Mouse (Mus musculus) regulatory T cell (primary cell): ENCODE results near the gene Nkap.
"Not testable (repeated sequence)": the region's sequence is repeated elsewhere in the genome, so short reads cannot be mapped to it uniquely, and the experiment has no call there.

Experiments used
- in situ Hi-C: fragments of 300-600 bp; cut with MboI, MseI; formaldehyde crosslinking; loops from one replicate; pipeline ENCODE4 v1.15.1; 2025; ENCODE audit warnings: high pct_unique_total_duplicates

Nkap gene

GRCm38 (mm10) chrX:37126671-37127358, at the start of gene Nkap:
Gene Nkap, plus strand, starts transcription at chrX:37126795.
- in situ Hi-C loops, result no loop called here

- in situ Hi-C loops, result not testable (repeated sequence)
These were observed 46.2 kb upstream of the Nkap start for GRCm38 (mm10) chrX:37080345-37080744.

- in situ Hi-C loops, result no loop called here
These were observed 45.4 kb upstream of the Nkap start for GRCm38 (mm10) chrX:37081194-37081593.

GRCm38 (mm10) chrX:37084318-37084926, 42.2 kb upstream of the Nkap start:
- in situ Hi-C loops, result no loop called here

- in situ Hi-C loops, result no loop called here
These were observed 41.5 kb upstream of the Nkap start, which contains the start of gene Rpl39 for GRCm38 (mm10) chrX:37084927-37085660. Gene Rpl39, minus strand, starts transcription at chrX:37085402.

- in situ Hi-C loops, result no loop called here
These were observed 40.9 kb upstream of the Nkap start for GRCm38 (mm10) chrX:37085665-37086064.

GRCm38 (mm10) chrX:37088778-37089177, 37.8 kb upstream of the Nkap start:
- in situ Hi-C loops, result no loop called here

- in situ Hi-C loops, result loop anchor here (10.0 kb wide), 1 partner anchor 563 kb away; the partner anchor contains the start of gene Rhox4g
These were observed 35.1 kb upstream of the Nkap start for GRCm38 (mm10) chrX:37091457-37091856.

- in situ Hi-C loops, result loop anchor here (10.0 kb wide), 1 partner anchor 560 kb away; the partner anchor contains the start of gene Rhox4g
These were observed 31.4 kb upstream of the Nkap start for GRCm38 (mm10) chrX:37095106-37095768.

- in situ Hi-C loops, result loop anchor here (10.0 kb wide), 1 partner anchor 556 kb away; the partner anchor contains the start of gene Rhox4g
These were observed 27.9 kb upstream of the Nkap start for GRCm38 (mm10) chrX:37098681-37099080.

- in situ Hi-C loops, result no loop called here
These were observed 22.8 kb upstream of the Nkap start for GRCm38 (mm10) chrX:37103826-37104225.

- in situ Hi-C loops, result no loop called here
These were observed 16.9 kb upstream of the Nkap start for GRCm38 (mm10) chrX:37109526-37110192.

- in situ Hi-C loops, result no loop called here
These were observed 16.3 kb upstream of the Nkap start, which contains the start of gene Upf3b for GRCm38 (mm10) chrX:37110193-37110880. Gene Upf3b, minus strand, starts transcription at chrX:37110322.

- in situ Hi-C loops, result no loop called here
These were observed 15.8 kb upstream of the Nkap start for GRCm38 (mm10) chrX:37110881-37111193.

GRCm38 (mm10) chrX:37117085-37117484, 9.5 kb upstream of the Nkap start:
- in situ Hi-C loops, result no loop called here

- in situ Hi-C loops, result no loop called here
These were observed 7.0 kb upstream of the Nkap start for GRCm38 (mm10) chrX:37119585-37119984.

- in situ Hi-C loops, result no loop called here
These were observed 6.4 kb upstream of the Nkap start for GRCm38 (mm10) chrX:37120212-37120611.

- in situ Hi-C loops, result no loop called here
These were observed 1.1 kb upstream of the Nkap start for GRCm38 (mm10) chrX:37125511-37125910.

GRCm38 (mm10) chrX:37141732-37142131, 15.1 kb downstream of the Nkap start:
- in situ Hi-C loops, result no loop called here

- in situ Hi-C loops, result not testable (repeated sequence)
These were observed 17.9 kb downstream of the Nkap start for GRCm38 (mm10) chrX:37144498-37144897.

GRCm38 (mm10) chrX:37144954-37145353, 18.4 kb downstream of the Nkap start:
- in situ Hi-C loops, result no loop called here
